Mouse (Mus musculus): ENCODE measurements around the gene Lhfpl4.

Gene Lhfpl4

DNA sequence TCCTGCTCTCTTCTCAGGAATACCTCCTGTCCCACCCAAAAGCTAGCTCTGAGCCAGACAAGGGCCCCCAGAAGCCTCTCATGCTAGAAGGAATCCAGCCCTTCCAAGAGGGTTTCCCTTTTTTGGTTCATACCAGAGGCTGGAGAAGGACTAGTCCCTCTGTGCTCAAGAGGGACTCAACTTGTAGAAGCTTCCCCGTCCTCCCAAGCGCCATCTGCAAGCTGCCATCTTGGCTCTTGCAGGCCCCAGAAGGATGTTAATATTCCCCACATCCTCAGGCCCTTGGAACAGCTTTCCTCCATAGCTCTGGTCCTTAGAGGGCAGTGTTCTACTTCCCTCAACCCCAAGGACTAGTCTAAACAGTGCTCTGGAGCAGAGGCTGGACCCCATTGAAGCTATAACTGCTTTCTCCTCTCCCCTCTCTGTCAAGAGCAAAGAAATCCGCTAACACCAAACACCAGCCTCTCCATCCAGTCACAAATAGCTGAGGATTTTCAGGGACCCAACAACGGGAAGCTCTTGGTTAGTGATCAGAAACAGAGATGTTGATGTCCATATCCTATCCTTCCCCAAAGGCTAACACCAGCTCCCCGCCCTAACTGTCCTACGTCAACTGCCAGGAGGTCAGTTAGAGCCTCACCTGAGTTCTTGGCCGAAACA is 26.7 kb downstream of the Lhfpl4 start:
- no peak for DNase-seq

DNA sequence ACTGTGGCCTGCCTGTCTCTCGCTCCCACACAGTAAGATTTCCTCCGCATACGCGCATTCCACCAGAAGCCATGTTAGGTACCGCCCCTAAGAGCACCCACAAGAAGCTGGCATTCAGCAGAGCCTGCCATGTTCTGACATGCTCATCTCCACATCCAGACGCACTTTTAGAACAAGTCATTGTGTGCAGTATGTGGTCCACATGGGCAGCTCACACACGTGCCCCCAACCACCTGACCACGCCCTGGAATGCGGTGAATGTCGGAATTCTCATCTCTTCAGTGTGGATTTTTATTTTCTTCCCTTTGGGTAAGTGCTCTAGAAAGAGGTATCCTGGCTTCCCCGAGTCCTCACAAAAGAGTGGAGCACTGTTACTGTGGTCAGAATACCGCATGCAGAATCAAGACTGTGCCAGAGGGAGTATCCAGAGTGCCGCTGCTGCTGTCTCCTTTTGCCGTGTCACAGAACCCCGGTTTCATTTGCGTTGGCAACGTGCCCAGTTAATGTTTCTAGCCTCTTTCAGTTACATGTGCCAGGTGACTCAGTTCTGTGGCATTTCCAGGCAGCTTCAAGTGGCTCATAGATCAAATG is 28.4 kb downstream of the Lhfpl4 start:
- DNase-seq: no peak

DNA sequence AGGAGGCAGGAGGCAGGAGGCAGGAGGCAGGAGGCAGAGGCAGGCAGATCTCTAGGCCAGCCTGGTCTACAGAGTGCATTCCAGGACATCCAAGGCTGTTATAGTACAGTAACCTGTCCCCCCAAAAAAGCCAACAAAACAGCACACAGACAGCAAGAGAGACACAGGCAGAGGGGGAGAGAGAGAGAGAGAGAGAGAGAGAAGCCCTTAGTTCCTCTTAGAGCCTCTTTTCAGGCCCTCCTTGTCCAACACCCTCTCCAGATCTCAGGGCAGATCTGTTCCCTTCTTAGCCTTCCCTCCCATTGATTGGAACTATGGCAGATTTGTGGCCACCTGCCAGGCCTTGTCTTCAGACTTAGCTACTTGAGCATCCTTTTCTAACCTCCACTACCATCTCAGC is 31.7 kb downstream of the Lhfpl4 start:
- DNase-seq: no peak

DNA sequence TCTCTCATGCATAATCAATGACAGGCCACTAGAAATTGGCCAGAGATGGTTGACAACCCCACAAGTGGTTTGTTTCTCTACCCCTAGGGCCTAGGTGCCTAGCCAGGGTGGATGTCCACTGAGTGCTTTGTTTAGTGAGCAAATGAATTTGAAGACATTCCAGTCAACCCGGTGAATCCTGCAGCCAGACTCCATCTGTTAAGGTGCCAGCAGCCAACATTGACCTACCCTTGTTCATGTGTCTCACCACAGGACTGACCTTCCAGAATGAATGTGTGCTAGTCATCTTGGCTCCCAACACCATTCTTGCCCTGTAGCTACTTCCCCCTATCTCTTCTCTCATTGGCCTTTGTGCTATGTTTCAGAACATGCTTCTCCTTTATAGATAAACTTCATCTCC is 33.2 kb downstream of the Lhfpl4 start:
- no peak for DNase-seq

DNA sequence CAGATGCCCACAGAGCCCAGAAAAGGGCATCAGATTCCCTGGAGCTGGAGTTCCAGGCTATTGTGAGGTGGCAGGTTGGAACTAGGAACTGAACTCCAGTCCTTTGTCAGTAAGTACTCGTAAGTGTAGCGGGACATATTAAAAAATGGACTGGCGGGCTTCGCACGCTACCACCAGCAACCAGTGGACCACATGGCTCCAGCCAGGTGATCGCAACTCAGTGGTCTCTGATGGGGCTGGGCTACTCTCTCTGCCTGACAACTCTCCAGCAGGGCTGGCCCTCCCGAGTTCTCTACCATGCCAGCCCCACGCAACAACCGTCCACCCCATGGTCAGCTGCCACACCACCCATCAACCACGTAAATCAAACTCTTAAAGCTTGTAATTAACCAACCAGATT is 35.1 kb downstream of the Lhfpl4 start:
- DNase-seq: no peak

DNA sequence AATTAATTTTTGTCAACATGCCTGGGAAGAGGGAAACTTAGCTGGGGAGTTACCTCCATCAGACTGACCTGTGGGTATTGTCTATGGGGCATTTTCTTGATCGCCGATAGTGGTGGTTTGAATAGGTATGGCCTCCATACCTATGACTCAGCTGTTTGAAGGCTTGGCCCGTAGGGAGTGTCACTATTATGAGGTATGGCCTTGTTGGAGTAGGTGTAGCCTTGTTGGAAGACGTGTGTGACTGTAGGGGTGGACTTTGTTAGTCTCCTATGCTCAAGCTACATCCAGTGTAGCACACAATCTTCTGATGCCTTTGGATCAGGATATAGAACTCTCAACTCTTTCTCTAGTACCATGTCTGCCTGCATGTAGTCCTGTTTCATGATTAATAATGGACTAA is 39.1 kb downstream of the Lhfpl4 start:
- DNase-seq: no peak

DNA sequence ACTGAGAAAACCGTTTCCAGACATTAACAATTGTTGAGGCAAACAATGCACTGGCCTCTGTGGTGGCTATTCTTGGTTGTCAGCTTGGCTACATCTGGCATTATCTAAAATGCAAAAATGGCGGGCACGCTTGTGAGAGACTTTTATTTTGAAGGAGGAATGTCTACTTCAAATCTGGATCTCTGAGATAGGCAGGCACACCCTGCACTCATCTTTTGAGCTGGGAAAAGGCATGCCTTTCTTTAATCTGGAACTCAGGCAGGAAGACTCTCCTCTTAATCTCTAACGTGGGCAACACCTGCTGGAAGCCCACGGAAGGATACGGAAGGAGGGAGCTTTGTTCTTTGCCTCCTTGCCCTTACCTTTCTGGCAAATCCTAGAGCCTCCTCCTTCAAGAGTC is 40.3 kb downstream of the Lhfpl4 start:
- DNase-seq: no peak

DNA sequence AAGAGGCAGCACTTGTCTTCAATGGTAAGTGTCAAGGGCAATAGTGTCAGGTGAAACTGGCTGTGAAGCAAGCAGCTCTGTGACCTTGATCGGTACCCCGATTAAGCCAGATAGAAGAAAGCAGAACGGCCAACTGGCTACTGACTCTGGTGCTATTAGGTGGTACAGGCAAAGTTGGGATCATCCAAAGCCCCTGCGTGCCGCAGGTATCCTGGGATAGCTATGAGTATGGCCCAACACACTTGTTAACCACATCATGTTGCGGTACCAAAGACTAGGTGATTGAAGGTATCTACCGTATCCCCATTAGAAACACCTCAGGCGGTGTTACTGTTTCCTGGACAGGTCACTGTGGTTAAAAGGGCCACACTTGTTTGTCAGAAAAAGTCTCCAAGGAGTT is 41.1 kb downstream of the Lhfpl4 start:
- DNase-seq: no peak

DNA sequence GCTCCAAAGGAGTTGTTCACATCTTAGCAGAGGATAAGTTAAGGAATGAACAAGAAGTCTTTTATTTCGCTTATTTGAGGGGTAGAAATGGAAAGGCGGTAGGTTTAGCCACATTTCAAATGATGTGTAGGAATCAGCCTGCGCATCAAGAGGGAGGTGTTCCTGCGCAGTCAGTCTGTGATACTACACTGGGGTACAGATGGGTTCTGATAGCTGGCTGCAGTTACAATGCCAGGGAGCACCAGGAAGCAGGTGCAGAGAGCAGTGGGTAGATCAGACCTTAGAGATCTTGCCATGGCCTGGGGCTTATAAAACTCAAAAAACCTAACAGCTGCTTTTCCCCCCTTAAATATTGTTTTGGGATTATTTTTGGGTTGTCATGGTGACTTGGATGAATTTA is 49.9 kb downstream of the Lhfpl4 start:
- DNase-seq: no peak

DNA sequence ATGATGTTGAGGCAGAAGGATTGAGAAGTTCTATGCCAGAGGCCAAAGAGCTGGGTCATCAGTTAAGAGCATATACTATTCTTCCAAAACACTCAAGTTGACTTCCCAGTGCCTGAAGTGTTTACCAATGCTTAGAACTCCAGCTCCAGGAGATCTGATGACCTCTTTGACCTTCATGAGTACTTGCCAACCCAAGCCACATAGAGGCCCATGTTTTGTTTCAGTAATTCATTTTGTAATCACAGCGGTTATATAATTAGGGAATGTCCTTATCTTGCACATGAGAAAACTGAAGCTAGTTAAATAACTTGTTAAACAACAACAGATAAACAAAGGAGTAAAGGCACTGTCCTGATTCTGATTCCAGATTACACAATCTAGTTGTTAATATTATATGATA is 50.4 kb downstream of the Lhfpl4 start:
- no peak for DNase-seq

DNA sequence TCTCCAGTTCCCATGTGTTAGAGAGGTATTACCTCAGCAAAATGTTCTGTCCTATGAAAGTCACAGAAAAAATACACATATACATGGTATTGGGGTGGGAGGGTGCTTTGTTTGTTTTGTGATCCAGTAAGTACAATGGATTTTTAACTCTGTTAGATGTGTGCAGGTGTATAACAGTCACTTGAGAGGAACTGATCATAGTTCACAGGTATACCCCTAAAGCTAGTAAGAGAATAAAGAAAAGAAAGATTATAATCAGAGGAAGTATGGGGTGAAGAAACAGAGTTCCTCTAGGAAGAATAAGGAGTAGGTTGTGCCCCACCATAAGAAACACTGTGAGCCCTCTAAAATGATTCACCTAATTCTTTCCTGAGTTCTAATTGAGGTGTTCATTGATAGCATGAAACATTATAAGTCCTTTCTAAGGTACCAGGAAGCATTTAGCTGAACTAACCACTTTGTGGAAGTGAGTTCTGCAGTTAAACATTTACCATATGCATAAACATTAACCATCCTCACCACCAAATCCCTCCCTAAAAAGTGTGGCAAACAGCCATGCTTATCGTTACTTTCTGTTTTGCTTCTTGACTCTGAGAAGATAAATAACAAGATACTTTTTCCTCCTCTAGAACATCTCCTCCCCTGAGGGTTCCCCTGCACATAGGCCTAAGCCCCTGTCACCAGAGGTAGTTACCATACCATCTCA is 53.6 kb downstream of the Lhfpl4 start:
- no peak for DNase-seq

DNA sequence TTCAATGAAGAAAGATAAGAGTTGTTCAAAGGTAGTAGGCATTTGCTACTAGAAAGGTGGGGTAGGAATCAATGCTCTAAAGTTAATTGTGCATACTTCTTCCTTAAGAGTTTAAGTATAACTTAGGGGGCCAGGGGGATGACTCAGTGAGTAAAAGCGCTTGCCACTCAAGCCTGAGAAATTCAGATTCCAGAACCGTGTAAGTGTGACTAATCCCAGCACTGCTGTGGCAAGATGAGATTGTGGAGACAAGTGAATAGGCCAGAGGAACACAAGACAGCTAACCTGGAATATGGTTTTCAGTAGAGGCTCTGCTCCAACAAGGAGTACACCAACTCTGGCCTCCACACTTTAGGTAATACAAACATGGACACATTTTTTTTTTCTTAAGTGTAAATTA is 61.8 kb downstream of the Lhfpl4 start:
- DNase-seq: no peak

DNA sequence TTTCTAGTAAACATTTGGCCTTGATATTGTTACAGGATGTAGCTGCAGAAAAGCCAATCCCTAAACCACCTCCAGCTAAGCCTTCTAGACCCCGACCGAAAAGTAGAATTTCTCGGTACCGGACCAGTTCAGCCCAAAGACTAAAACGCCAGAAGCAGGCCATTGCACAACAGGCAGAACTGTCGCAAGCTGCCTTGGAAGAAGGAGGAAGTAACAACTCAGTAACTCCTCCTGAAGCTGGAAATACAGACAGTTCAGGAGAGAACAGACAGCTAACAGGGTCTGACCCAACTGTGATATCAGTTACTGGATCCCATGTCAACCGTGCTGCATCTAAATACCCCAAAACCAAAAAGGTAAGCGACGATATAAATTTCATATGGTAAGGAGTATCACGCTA is 74.4 kb downstream of the Lhfpl4 start:
- DNase-seq: no peak
